Comparison of ENCODE assay signal across 15 mouse cellular contexts in genomic region chr6:88904456-88904974, GRCm38 (mm10). TPM values are rescaled to one million over a fixed set of nuclear protein-coding genes. Genes with fewer than 3 reads are reported as not detected.
DNase-seq lines count a peak whose midpoint lies in the region; ATAC-seq and TF ChIP-seq lines count a peak whose summit lies in the region.
"Had no signal": no experiment of that assay in that cellular context is flagged by ENCODE, and none has a peak within 500 bp of the region (broad histone marks: within the 10 kb centered on the region; RNA-seq: fewer than 3 reads in every experiment).

No protein-coding gene starts in this region.

- H3K4me2 ChIP-seq in heart, postnatal 0 days (ENCODE audit: low read depth, low read length), result no peak overlapping the region

- 69% methylated on average over 4 of the region's 4 CpGs for WGBS in heart, postnatal 0 days

- DNase-seq in cerebellum, adult 11-12 months, result peak; percentile 37
- DNase-seq in cerebellum, postnatal 4 days (ENCODE audit: low spot score in 2 of 2), result no peak
- DNase-seq in heart, postnatal 0 days (ENCODE audit: low spot score), result no peak
- no peak for DNase-seq in heart, postnatal 4 days
- DNase-seq in 3134 (ENCODE audit: extremely low read depth, insufficient read length, low spot score), result peak; percentile 53
- DNase-seq in left cerebral cortex, postnatal 10 days (ENCODE audit: extremely low spot score in 1 of 2, low spot score in 2 of 2), result no peak
- DNase-seq in right cerebral cortex, adult 2 months (ENCODE audit: low spot score in 2 of 2), result no peak
- DNase-seq: B cell, adult 2 months; embryo, embryonic 11 days; kidney, adult 9 months; thymus, adult 2 months had no signal

- intact Hi-C loops in left cerebral cortex, postnatal 10 days (cut with DNase I), result no loop called here

- H3K4me3 ChIP-seq in heart, postnatal 0 days (ENCODE audit: low read depth, low read length), result no peak overlapping the region
- H3K4me3 ChIP-seq in brown adipose tissue, adult 24 weeks (ENCODE audit: insufficient read depth, low read depth, low read length), result peak overlapping the region; percentile 85
- H3K4me3 ChIP-seq: midbrain, embryonic 15.5 days had no signal

- H3K36me3 ChIP-seq in heart, postnatal 0 days (replicated peaks; ENCODE audit: control insufficient read depth, insufficient read depth, low read length), result peaks cover 18% of the 10 kb centered on the region; the same call in 1 of the 2 replicates
- H3K36me3 ChIP-seq: midbrain, embryonic 15.5 days had no signal

- peaks cover 39% of the 10 kb centered on the region for H3K4me1 ChIP-seq in heart, postnatal 0 days (ENCODE audit: control insufficient read depth, insufficient read depth)
- H3K4me1 ChIP-seq in brown adipose tissue, adult 24 weeks (ENCODE audit: control insufficient read depth, insufficient read depth, insufficient read length, low read length), result peaks cover 32% of the 10 kb centered on the region

- TF ChIP-seq EP300 in heart, postnatal 0 days (IDR thresholded peaks at IDR 0.05; ENCODE audit: low read depth), result no peak

- H3K9ac ChIP-seq in heart, postnatal 0 days (replicated peaks; ENCODE audit: low read depth, low read length), result no peak overlapping the region
- H3K9ac ChIP-seq: limb, embryonic 15.5 days had no signal

- peak overlapping the region; percentile 41 for H3K27ac ChIP-seq in heart, postnatal 0 days (ENCODE audit: low read depth)
- peak overlapping the region; percentile 47 for H3K27ac ChIP-seq in brown adipose tissue, adult 24 weeks (replicated peaks; ENCODE audit: low read depth, low read length)
- H3K27ac ChIP-seq: limb, embryonic 15.5 days; midbrain, embryonic 15.5 days had no signal

- TF ChIP-seq CTCF in heart, postnatal 0 days (IDR thresholded peaks at IDR 0.05; ENCODE audit: low read depth), result no peak

- H3K27me3 ChIP-seq in heart, postnatal 0 days (ENCODE audit: control insufficient read depth, insufficient read depth, low read length), result no peaks in the 10 kb centered on the region
- H3K27me3 ChIP-seq: limb, embryonic 15.5 days; midbrain, embryonic 15.5 days had no signal

- no peaks in the 10 kb centered on the region for H3K9me3 ChIP-seq in heart, postnatal 0 days (replicated peaks; ENCODE audit: control insufficient read depth, low read length)
- H3K9me3 ChIP-seq: limb, embryonic 15.5 days; midbrain, embryonic 15.5 days had no signal

- no peak for ATAC-seq in heart, postnatal 0 days (ENCODE audit: insufficient read depth, low read depth)
- ATAC-seq: forebrain, embryonic 16.5 days; midbrain, embryonic 15.5 days had no signal

RNA-seq across cellular contexts. Expression of gene Tpra1, which starts 2.5 kb away (rescaled TPM):
- 45.9 and 131 TPM in 2 replicates for total RNA-seq in heart, postnatal 0 days (2014; rRNA removed; ENCODE audit: low replicate concordance)
- polyA plus RNA-seq in heart, postnatal 0 days (2015; fragmentation: Nextera tagmentation; extraction: Ambion mirVana), result 39.1 and 46.9 TPM in 2 replicates
- 10 to 100 TPM; 29.7 to 30.8 TPM for total RNA-seq in heart, postnatal 4 days (2021)
- 15.5 and 17.5 TPM in 2 replicates for polyA plus RNA-seq in brown adipose tissue, adult 24 weeks (2012; ENCODE audit: insufficient read depth, insufficient read length, missing spikeins)
- 10 to 100 TPM; 34.2 to 34.9 TPM for total RNA-seq in left cerebral cortex, postnatal 10 days (2021)

RNA-seq across cellular contexts. Expression of gene Mcm2, which starts 5.9 kb away (rescaled TPM):
- 38.8 and 49.9 TPM in 2 replicates for total RNA-seq in heart, postnatal 0 days (2014; rRNA removed; ENCODE audit: low replicate concordance)
- polyA plus RNA-seq in heart, postnatal 0 days (2015; fragmentation: Nextera tagmentation; extraction: Ambion mirVana), result 25.2 and 25.6 TPM in 2 replicates
- 100 to 1,000 TPM in 1 of 2 experiments, 10 to 100 TPM in 1; 86.1 to 103 TPM for total RNA-seq in heart, postnatal 4 days (2021)
- polyA plus RNA-seq in brown adipose tissue, adult 24 weeks (2012; ENCODE audit: insufficient read depth, insufficient read length, missing spikeins), result 1.7 and 1.8 TPM in 2 replicates
- total RNA-seq in left cerebral cortex, postnatal 10 days (2021), result 1 to 10 TPM; 6.1 to 6.5 TPM

RNA-seq across cellular contexts. Expression of gene Podxl2, which starts 29.7 kb away (rescaled TPM):
- total RNA-seq in heart, postnatal 0 days (2014; rRNA removed; ENCODE audit: low replicate concordance), result 90.9 and 101 TPM in 2 replicates
- polyA plus RNA-seq in heart, postnatal 0 days (2015; fragmentation: Nextera tagmentation; extraction: Ambion mirVana), result 60.3 and 60.8 TPM in 2 replicates
- total RNA-seq in heart, postnatal 4 days (2021), result 10 to 100 TPM; 61.1 to 65.1 TPM
- 1.1 and 1.6 TPM in 2 replicates for polyA plus RNA-seq in brown adipose tissue, adult 24 weeks (2012; ENCODE audit: insufficient read depth, insufficient read length, missing spikeins)
- 100 to 1,000 TPM; 291 to 304 TPM for total RNA-seq in left cerebral cortex, postnatal 10 days (2021)

Comparison
In these comparisons a context has a peak if more than half of its experiments do, and no peak if none do; other contexts are left out.
1. DNase-seq: peak in cerebellum, adult 11-12 months (single experiment) and 3134 (single experiment); none in cerebellum, postnatal 4 days (0 of 2), heart, postnatal 0 days (single experiment), heart, postnatal 4 days (single experiment), left cerebral cortex, postnatal 10 days (0 of 2) and right cerebral cortex, adult 2 months (0 of 2).